Mouse (Mus musculus) embryo, embryonic 10.5 days (tissue): ENCODE measurements around the gene Ly6g5b.

Experiments
- DNase-seq: peaks from one replicate; pipeline ENCODE4 v3.0.0-alpha.2; 2015; ENCODE audit warnings: low spot score

The Ly6g5b gene

GRCm38 (mm10) chr17:35115046-35116019 lies at the start of gene Ly6g5b:
Ly6g5b (minus strand) TSS chr17:35115428.
- DNase-seq: peak; percentile 29

GRCm38 (mm10) chr17:35164218-35164567 lies 49.0 kb upstream of the Ly6g5b start:
- peak; percentile 11 for DNase-seq

- DNase-seq: peak; percentile 15
Observed at GRCm38 (mm10) chr17:35163326-35164081, 48.3 kb upstream of the Ly6g5b start.

GRCm38 (mm10) chr17:35162730-35163129 lies 47.5 kb upstream of the Ly6g5b start:
- DNase-seq: no peak

DNA sequence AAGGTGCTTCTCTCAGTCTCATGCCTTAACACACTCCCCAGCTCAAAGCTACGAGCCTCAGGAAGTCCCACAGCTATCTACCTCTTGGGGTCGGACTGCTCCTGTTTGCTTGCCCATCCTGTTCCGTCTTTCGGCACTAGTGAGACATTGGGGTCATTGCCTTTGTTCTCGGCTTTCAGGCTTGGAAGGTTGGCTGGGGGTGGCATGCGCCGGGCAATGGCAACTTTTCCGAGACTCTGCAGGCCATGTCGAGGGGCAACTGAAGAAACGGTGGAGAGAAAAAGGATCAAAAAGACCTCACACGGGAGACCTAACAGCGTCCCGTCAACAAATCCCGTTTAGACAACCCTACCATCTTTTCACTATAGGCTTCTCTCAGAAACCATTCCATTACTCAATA lies 46.9 kb upstream of the Ly6g5b start:
- no peak for DNase-seq

- no peak for DNase-seq
Observed at GRCm38 (mm10) chr17:35161421-35161820, 46.2 kb upstream of the Ly6g5b start.

- DNase-seq: no peak
Observed at GRCm38 (mm10) chr17:35159638-35160037, 44.4 kb upstream of the Ly6g5b start.

DNA sequence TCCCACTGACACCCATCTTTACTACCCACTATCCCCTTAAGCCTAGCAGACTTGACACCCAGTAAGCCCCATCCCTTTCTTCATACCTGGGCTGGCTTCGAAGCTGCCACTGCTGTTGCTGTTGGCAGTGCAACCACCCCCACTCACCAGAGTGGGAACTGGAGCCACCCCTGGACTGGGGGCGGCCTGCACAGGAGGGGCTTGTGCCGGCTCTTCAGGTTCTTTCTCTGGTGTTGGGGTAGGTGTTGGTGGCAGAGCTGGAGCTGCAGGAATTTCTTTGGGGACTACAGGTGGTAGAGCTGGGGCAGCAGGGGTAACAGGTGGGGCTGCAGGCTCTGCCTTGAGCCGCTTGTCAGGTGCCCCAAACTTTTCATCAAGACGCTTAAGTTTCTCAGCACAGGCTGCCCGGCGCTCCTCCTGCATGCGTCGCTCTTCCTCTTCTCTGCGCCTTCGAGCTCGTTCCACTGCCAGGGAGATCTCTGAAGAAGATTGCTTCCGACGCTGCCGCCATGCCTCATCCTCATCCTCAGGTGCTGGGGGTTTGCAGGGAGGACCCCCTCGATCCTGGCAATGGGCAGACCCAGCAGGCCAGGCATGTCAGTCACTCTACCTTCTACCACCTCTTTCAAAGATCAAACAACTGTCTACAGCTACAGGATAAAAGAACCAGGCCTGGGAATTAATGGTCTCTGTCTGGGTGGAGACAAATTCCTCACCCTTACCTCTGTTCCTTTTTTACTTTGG lies 43.8 kb upstream of the Ly6g5b start:
- DNase-seq: no peak

DNA sequence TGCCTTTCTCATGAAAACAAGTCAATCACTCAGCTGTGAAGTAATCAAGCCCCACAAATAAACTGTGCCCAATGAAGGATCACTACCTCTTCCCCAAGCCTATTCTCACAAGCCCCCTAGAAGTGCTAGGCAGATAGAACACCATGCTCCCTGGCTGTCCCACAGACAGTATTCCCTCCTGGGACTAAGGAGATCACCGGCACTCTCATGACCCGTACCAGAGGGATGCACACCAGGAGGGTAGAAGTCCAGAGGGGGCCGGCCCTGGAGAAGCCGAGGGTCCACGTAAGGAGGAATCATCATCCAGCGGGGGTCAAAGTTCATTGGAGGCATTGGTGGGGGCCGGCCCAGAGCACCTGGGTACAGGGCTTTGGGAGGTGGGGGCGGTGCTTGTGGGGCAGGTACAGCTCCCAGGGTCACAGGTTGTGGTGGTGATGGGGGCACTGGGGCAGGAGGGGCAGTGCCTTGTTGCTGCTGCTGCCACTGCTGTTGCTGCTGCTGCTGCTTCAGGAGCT lies 42.5 kb upstream of the Ly6g5b start:
- DNase-seq: no peak

- DNase-seq: no peak
Observed at GRCm38 (mm10) chr17:35157254-35157653, 42.0 kb upstream of the Ly6g5b start.

GRCm38 (mm10) chr17:35156461-35157200 lies 41.4 kb upstream of the Ly6g5b start:
- no peak for DNase-seq

- DNase-seq: no peak
Observed at GRCm38 (mm10) chr17:35155451-35155850, 40.2 kb upstream of the Ly6g5b start.

GRCm38 (mm10) chr17:35154616-35155015 lies 39.4 kb upstream of the Ly6g5b start:
- DNase-seq: no peak

DNA sequence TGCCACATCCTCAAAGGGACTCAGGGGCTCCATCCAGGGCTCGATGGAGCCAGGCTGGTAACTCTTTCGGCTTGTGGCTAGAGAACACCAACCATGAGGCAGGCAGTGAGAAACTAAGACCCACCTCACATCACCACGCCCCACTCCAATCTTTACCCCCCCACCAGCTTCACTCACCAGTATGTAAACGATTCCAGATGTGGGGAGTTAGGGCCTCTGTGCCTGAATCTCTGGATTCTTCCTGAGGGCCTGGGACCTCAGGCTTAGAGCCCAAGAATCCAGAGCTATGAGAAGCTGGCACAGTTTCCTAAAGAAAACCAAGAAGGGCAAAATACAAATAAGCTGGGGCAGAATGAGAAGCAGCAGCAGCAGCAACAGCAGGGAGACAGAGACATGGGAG lies 38.7 kb upstream of the Ly6g5b start:
- no peak for DNase-seq

DNA sequence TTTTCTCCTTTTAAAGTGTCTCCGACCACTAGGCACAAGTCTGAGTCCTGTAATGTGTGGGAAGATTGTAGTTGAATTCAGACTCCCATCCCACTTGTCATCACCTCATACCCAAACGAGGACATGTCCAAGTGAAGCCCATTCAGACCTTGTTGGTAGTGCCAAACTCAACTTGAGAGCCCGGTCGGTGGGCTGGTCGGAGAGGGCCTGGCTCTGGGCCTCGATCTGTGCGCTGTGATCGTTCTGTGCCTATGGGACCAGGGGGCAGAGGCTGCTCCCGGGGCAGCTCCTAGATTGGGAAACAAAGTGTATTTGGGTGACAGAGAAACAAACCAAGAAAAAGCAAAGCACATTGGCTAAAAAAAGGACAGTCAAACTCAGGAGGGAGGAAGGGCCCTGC lies 37.8 kb upstream of the Ly6g5b start:
- DNase-seq: no peak

GRCm38 (mm10) chr17:35152121-35152520 lies 36.9 kb upstream of the Ly6g5b start:
- DNase-seq: no peak

- DNase-seq: no peak
Observed at GRCm38 (mm10) chr17:35147922-35148639, 32.9 kb upstream of the Ly6g5b start.

GRCm38 (mm10) chr17:35147348-35147747 lies 32.1 kb upstream of the Ly6g5b start:
- DNase-seq: no peak

GRCm38 (mm10) chr17:35146139-35146538 lies 30.9 kb upstream of the Ly6g5b start:
- DNase-seq: no peak

DNA sequence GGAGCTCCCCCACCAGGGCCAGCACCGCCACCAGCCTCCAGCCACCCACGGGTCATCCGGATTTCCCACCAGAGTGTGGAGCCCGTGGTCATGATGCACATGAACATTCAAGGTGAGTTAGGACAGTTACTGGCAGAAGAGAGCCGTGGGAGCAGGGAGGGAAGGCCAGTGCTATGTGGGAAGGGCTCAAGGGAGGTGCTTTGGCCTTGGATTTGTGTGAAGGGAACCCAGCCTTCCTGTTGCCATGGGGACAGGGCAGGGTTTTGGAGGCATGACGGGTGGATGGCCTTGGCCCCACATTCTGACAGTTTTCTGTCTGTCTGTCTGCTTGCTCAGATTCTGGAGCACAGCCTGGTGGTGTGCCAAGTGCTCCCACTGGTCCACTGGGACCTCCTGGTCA lies 26.7 kb upstream of the Ly6g5b start:
- no peak for DNase-seq

- DNase-seq: no peak
Observed at GRCm38 (mm10) chr17:35140490-35140996, 25.3 kb upstream of the Ly6g5b start.
